Mouse (Mus musculus): ENCODE data around the gene Stx18.

GRCm38 (mm10) chr5:38097501-38098093 lies 59.1 kb downstream of the Stx18 start:
- TF ChIP-seq CTCF (IDR thresholded peaks at IDR 0.05; ENCODE audit: borderline replicate concordance, control insufficient read depth, extremely low read depth, insufficient read depth, low read length, poor library complexity) (no peak), POLR2A (IDR thresholded peaks at IDR 0.05; ENCODE audit: control insufficient read depth, extremely low read depth, insufficient read depth, low read length, poor library complexity) (no peak)
